Mouse (Mus musculus): Measurements from ENCODE around the gene Npff. TPM values are rescaled to one million over a fixed set of nuclear protein-coding genes. Genes with fewer than 3 reads are reported as not detected.

Gene Npff
- total and polyA plus RNA-seq, 3 experiments: 0.92 to 3.2 (median 1.1) TPM

DNA sequence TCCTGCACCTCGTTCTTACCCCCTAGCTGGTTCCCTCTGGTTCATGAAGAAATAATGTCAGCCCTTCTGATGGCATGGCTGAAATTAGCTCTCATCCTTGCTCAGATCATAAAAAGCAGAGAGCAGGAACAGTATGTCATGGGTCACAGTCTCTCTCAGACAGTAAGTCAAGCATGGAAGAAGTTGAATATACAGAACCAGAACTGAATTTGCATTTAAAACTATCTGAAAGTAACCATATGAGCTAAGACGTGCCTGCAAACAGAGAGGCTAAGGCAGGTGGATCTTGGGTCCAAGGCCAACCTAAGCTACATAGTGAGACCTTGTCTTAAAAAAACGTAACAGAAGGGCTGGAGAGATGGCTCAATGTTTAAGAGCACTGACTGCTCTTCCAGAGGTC, 11.7 kb downstream of the Npff start:
- DNase-seq (ENCODE audit: low spot score) (no peak), ATAC-seq (ENCODE audit: extremely low read depth, insufficient number of reproducible peaks, low FRiP score, poor library complexity, severe bottlenecking) (no peak)
- no peak for TF ChIP-seq GATA1 (IDR thresholded peaks at IDR 0.05; ENCODE audit: borderline replicate concordance, low read length)
- TF ChIP-seq TAL1 (conservative IDR thresholded peaks at IDR 0.05; ENCODE audit: low read depth, low read length): no peak
- no peak for TF ChIP-seq GATA2 (IDR thresholded peaks at IDR 0.05; ENCODE audit: borderline replicate concordance, low read depth, low read length)
- no peak for TF ChIP-seq POLR2AphosphoS5 (IDR thresholded peaks at IDR 0.05; ENCODE audit: insufficient replicate concordance, low read depth, low read length)
- TF ChIP-seq CTCF (IDR thresholded peaks at IDR 0.05; ENCODE audit: low read depth, low read length): no peak
- peaks cover 43% of the 10 kb centered on the region for H3K4me1 ChIP-seq (ENCODE audit: insufficient read depth, low read depth, low read length)
- H3K36me3 ChIP-seq (replicated peaks): no peaks in the 10 kb centered on the region
- H3K4me3 ChIP-seq (ENCODE audit: low read depth, low read length): no peak overlapping the region
- H3K9me3 ChIP-seq (replicated peaks): no peaks in the 10 kb centered on the region
- H3K27me3 ChIP-seq (ENCODE audit: insufficient read depth, low read length): peaks cover 36% of the 10 kb centered on the region

DNA sequence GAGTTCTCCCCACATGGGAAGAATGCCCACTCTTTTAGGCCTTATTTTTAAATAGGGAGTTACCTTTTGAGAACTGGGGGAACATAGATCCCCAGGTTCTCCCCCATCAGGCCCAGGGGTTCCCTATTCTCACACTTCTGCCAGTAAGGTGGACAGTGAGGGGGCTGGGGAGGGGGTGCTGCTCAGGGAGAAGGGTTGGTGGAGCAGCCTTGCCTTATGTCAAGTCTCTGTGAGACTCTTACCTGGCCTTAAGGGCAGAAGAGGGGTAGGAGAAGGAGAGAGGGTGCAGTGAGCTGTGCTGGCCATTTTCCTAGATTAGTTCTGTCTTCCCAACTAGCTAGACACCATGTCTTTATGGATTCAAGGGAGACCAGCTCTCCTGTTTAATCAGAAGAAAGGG, 12.3 kb downstream of the Npff start:
- Histone ChIP-seq H3K4me3 (ENCODE audit: low read depth, low read length) (no peak overlapping the region), H3K36me3 (replicated peaks) (peaks cover 2% of the 10 kb centered on the region), H3K27me3 (ENCODE audit: insufficient read depth, low read length) (peaks cover 36% of the 10 kb centered on the region), H3K9me3 (replicated peaks) (no peaks in the 10 kb centered on the region), H3K4me1 (ENCODE audit: insufficient read depth, low read depth, low read length) (peaks cover 41% of the 10 kb centered on the region)
- TF ChIP-seq GATA1 (IDR thresholded peaks at IDR 0.05; ENCODE audit: borderline replicate concordance, low read length): no peak
- no peak for TF ChIP-seq CTCF (IDR thresholded peaks at IDR 0.05; ENCODE audit: low read depth, low read length)
- TF ChIP-seq GATA2 (IDR thresholded peaks at IDR 0.05; ENCODE audit: borderline replicate concordance, low read depth, low read length): no peak
- TF ChIP-seq POLR2AphosphoS5 (IDR thresholded peaks at IDR 0.05; ENCODE audit: insufficient replicate concordance, low read depth, low read length): no peak
- no peak for TF ChIP-seq TAL1 (conservative IDR thresholded peaks at IDR 0.05; ENCODE audit: low read depth, low read length)
- ATAC-seq (ENCODE audit: extremely low read depth, insufficient number of reproducible peaks, low FRiP score, poor library complexity, severe bottlenecking) (no peak), DNase-seq (ENCODE audit: low spot score) (no peak)

DNA sequence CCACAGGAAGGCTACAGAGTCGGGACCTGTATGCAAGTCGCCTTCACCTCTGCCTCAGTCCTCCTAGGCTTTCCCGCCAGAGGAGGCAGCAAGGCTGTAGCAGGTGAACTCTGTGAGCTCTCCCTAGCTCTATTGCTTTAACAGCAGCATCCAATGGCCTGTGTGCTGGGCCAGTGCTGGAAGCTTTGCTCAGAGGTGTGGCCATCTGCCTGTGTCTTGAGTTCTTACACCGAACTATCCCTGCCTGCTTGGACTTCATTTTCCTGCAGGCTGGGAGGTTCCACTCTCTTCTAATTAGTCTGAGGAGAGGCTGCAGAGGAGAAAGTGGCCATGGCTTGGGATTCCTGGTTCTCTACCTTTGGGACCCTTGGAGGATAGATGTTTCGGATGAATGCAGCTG, 12.7 kb downstream of the Npff start:
- no peaks in the 10 kb centered on the region for H3K9me3 ChIP-seq (replicated peaks)
- ATAC-seq (ENCODE audit: extremely low read depth, insufficient number of reproducible peaks, low FRiP score, poor library complexity, severe bottlenecking) (no peak), DNase-seq (ENCODE audit: low spot score) (no peak)
- TF ChIP-seq GATA1 (IDR thresholded peaks at IDR 0.05; ENCODE audit: borderline replicate concordance, low read length): no peak
- TF ChIP-seq POLR2AphosphoS5 (IDR thresholded peaks at IDR 0.05; ENCODE audit: insufficient replicate concordance, low read depth, low read length): no peak
- TF ChIP-seq GATA2 (IDR thresholded peaks at IDR 0.05; ENCODE audit: borderline replicate concordance, low read depth, low read length): no peak
- TF ChIP-seq TAL1 (conservative IDR thresholded peaks at IDR 0.05; ENCODE audit: low read depth, low read length): no peak
- TF ChIP-seq CTCF (IDR thresholded peaks at IDR 0.05; ENCODE audit: low read depth, low read length): no peak
- peaks cover 36% of the 10 kb centered on the region for H3K27me3 ChIP-seq (ENCODE audit: insufficient read depth, low read length)
- H3K4me3 ChIP-seq (ENCODE audit: low read depth, low read length): no peak overlapping the region
- peaks cover 4% of the 10 kb centered on the region for H3K36me3 ChIP-seq (replicated peaks)
- H3K4me1 ChIP-seq (ENCODE audit: insufficient read depth, low read depth, low read length): peaks cover 37% of the 10 kb centered on the region

DNA sequence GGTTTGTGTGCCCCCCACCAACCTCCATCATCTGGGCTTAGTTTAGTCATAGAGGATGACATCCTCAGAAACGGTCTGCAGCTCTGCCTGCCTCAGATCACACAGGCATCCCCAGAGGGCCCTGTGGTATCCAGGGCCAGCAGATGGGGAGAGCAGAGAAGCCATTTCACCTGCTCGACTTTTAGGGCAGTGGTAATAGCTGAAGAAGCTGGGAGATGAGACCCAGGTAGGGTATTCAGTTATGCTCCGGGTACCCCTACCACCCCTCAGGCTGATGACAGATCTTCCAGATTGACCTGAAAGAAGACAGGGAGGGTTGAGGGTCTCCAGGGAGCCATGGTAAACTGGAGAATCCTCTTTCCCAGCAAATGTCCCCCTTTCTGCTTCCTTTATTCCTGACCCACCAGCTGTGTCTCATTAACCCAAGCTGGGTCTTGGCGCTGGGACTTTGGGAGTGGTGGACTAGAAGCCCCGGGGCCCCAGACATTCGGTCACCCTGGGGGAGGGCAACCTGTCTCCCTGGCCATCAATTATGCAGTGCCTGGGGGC, 13.4 kb downstream of the Npff start:
- Histone ChIP-seq H3K9me3 (replicated peaks) (no peaks in the 10 kb centered on the region), H3K4me1 (ENCODE audit: insufficient read depth, low read depth, low read length) (peaks cover 30% of the 10 kb centered on the region), H3K4me3 (ENCODE audit: low read depth, low read length) (no peak overlapping the region), H3K27me3 (ENCODE audit: insufficient read depth, low read length) (peaks cover 34% of the 10 kb centered on the region), H3K36me3 (replicated peaks) (peaks cover 4% of the 10 kb centered on the region)
- ATAC-seq (ENCODE audit: extremely low read depth, insufficient number of reproducible peaks, low FRiP score, poor library complexity, severe bottlenecking): no peak
- no peak for DNase-seq (ENCODE audit: low spot score)
- no peak for TF ChIP-seq TAL1 (conservative IDR thresholded peaks at IDR 0.05; ENCODE audit: low read depth, low read length)
- no peak for TF ChIP-seq POLR2AphosphoS5 (IDR thresholded peaks at IDR 0.05; ENCODE audit: insufficient replicate concordance, low read depth, low read length)
- TF ChIP-seq GATA2 (IDR thresholded peaks at IDR 0.05; ENCODE audit: borderline replicate concordance, low read depth, low read length): no peak
- no peak for TF ChIP-seq GATA1 (IDR thresholded peaks at IDR 0.05; ENCODE audit: borderline replicate concordance, low read length)
- TF ChIP-seq CTCF (IDR thresholded peaks at IDR 0.05; ENCODE audit: low read depth, low read length): no peak

DNA sequence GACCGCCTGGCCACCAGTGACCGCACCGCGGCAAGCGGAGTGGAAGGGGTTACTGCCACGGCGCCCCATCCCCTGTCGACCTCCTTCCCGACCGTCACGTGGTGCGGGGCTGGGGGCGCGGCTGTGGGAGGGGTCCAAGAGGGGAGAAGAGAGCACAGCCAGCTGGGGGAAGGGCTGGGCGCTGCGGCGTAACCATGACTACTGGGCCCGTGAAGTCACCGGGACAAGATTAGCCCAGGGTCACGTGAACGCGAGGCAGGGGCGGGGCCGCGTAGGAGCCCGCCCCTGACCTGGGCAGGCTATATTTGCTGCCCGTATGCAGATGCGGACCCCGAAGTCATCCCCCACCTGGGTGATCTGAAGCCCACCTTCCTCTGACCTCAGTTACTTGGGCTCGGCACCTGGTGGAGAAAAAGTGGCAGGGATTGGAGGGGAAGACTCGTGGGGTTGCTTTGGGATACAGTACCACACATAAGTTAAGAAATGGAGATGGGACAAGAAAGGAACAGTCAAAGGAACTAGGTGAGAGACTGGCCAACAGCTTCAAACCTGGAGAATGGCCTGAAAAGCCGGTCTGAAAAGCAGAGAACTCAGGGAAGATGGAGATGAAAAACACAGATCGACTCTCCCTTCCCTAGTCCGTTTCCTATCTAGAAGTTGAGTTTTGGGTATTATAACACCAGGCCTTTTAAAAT, 14.0 kb downstream of the Npff start:
- Histone ChIP-seq H3K36me3 (replicated peaks) (peaks cover 8% of the 10 kb centered on the region), H3K9me3 (replicated peaks) (no peaks in the 10 kb centered on the region), H3K27me3 (ENCODE audit: insufficient read depth, low read length) (peaks cover 28% of the 10 kb centered on the region), H3K4me1 (ENCODE audit: insufficient read depth, low read depth, low read length) (peaks cover 29% of the 10 kb centered on the region), H3K4me3 (ENCODE audit: low read depth, low read length) (peak overlapping the region; percentile 77)
- TF ChIP-seq GATA1 (IDR thresholded peaks at IDR 0.05; ENCODE audit: borderline replicate concordance, low read length) (no peak), CTCF (IDR thresholded peaks at IDR 0.05; ENCODE audit: low read depth, low read length) (no peak), POLR2AphosphoS5 (IDR thresholded peaks at IDR 0.05; ENCODE audit: insufficient replicate concordance, low read depth, low read length) (no peak), TAL1 (conservative IDR thresholded peaks at IDR 0.05; ENCODE audit: low read depth, low read length) (no peak), GATA2 (IDR thresholded peaks at IDR 0.05; ENCODE audit: borderline replicate concordance, low read depth, low read length) (no peak)
- DNase-seq (ENCODE audit: low spot score) (peak; percentile 75), ATAC-seq (ENCODE audit: extremely low read depth, insufficient number of reproducible peaks, low FRiP score, poor library complexity, severe bottlenecking) (peak; percentile 85)

DNA sequence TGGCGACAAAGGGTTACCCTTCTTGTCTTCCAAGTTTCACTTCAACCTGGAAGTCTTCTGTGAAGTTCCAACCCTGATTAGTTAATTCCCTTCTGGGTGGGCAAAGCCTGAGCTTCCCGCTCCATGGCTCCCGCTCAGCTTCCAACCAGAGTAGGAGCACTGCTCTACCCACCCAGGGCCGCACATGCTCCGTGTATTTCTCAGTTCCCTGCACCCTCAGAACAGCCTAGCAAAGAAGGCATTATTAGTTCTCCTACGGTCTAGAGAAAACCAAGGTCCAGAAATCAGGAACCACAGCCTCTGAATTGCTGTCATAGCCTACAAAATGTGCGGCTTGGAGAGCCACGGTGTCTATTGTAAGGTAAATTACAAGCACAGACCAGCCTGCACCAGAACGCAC, 14.6 kb downstream of the Npff start:
- Histone ChIP-seq H3K9me3 (replicated peaks) (no peaks in the 10 kb centered on the region), H3K4me3 (ENCODE audit: low read depth, low read length) (peak overlapping the region; percentile 77), H3K4me1 (ENCODE audit: insufficient read depth, low read depth, low read length) (peaks cover 31% of the 10 kb centered on the region), H3K27me3 (ENCODE audit: insufficient read depth, low read length) (peaks cover 23% of the 10 kb centered on the region), H3K36me3 (replicated peaks) (peaks cover 14% of the 10 kb centered on the region)
- TF ChIP-seq POLR2AphosphoS5 (IDR thresholded peaks at IDR 0.05; ENCODE audit: insufficient replicate concordance, low read depth, low read length): no peak
- no peak for TF ChIP-seq CTCF (IDR thresholded peaks at IDR 0.05; ENCODE audit: low read depth, low read length)
- no peak for TF ChIP-seq GATA1 (IDR thresholded peaks at IDR 0.05; ENCODE audit: borderline replicate concordance, low read length)
- TF ChIP-seq GATA2 (IDR thresholded peaks at IDR 0.05; ENCODE audit: borderline replicate concordance, low read depth, low read length): no peak
- TF ChIP-seq TAL1 (conservative IDR thresholded peaks at IDR 0.05; ENCODE audit: low read depth, low read length): no peak
- no peak for DNase-seq (ENCODE audit: low spot score)
- no peak for ATAC-seq (ENCODE audit: extremely low read depth, insufficient number of reproducible peaks, low FRiP score, poor library complexity, severe bottlenecking)

Measured in G1E (cell line).